Mouse (Mus musculus) heart, postnatal 0 days (tissue): ENCODE data around the gene Syngr1. TPM values are rescaled to one million over a fixed set of nuclear protein-coding genes. Genes with fewer than 3 reads are reported as not detected.
A peak's percentile ranks its signal among the peaks of the same experiment; 100 is the strongest.

ENCODE experiments used
- ATAC-seq: fragments of 200-750 bp; cut with Nextera tagmentation; 2 replicates; pipeline ENCODE4 v1.8.0; 2017; ENCODE audit warnings: low read depth, moderate number of reproducible peaks, moderate library complexity; ENCODE audit not compliant: insufficient read depth
- DNase-seq: peaks from one replicate; pipeline ENCODE4 v3.0.0-alpha.2; 2016; ENCODE audit warnings: low spot score
- H3K27ac ChIP-seq: fragments of 300-500 bp; sonication (generic); 2 replicates; pipeline ENCODE4 v1.5.1; 2014; ENCODE audit warnings: low read depth, mild to moderate bottlenecking
- H3K27me3 ChIP-seq: fragments of 300-500 bp; sonication (generic); 2 replicates; pipeline ENCODE4 v1.6.1; 2014; ENCODE audit warnings: low read length, mixed read lengths; ENCODE audit not compliant: control insufficient read depth, insufficient read depth
- H3K36me3 ChIP-seq: fragments of 300-500 bp; sonication (generic); replicated peaks from 2 replicates; pipeline ENCODE4 v1.6.1; 2014; ENCODE audit warnings: low read length, mixed read lengths; ENCODE audit not compliant: control insufficient read depth, insufficient read depth
- H3K4me1 ChIP-seq: fragments of 300-500 bp; sonication (generic); 2 replicates; pipeline ENCODE4 v1.6.1; 2014; ENCODE audit warnings: antibody characterized with exemption; ENCODE audit not compliant: control insufficient read depth, insufficient read depth
- H3K4me2 ChIP-seq: fragments of 300-500 bp; sonication (generic); 2 replicates; pipeline ENCODE4 v1.6.1; 2014; ENCODE audit warnings: low read depth, mild to moderate bottlenecking, low read length, moderate library complexity
- H3K4me3 ChIP-seq: fragments of 300-500 bp; sonication (generic); 2 replicates; pipeline ENCODE4 v1.5.1; 2014; ENCODE audit warnings: low read depth, low read length
- H3K9ac ChIP-seq: fragments of 300-500 bp; sonication (generic); replicated peaks from 2 replicates; pipeline ENCODE4 v1.6.1; 2014; ENCODE audit warnings: low read depth, low read length, mixed read lengths
- H3K9me3 ChIP-seq: fragments of 300-500 bp; sonication (generic); replicated peaks from 2 replicates; pipeline ENCODE4 v1.6.1; 2016; ENCODE audit warnings: low read length; ENCODE audit not compliant: control insufficient read depth
- CTCF ChIP-seq: IDR thresholded peaks from 2 replicates; pipeline ENCODE4 v1.5.1; 2016; ENCODE audit warnings: antibody characterized with exemption, control low read depth, low read depth
- EP300 ChIP-seq: IDR thresholded peaks from 2 replicates; pipeline ENCODE4 v1.6.1; 2016; ENCODE audit warnings: antibody characterized with exemption, low read depth
- WGBS: fragments of 180-500 bp; shearing (Covaris S2); extraction: QIAGEN DNeasy Blood & Tissue Kit; methylation state at CpG from one replicate; pipeline ENCODE4 v1.1.7; 2014; 5-methylcytosine and 5-hydroxymethylcytosine counted together
- polyA plus RNA-seq: library from polyadenylated mRNA; unstranded; fragments of >200 nt; fragmentation: Nextera tagmentation; extraction: Ambion mirVana; gene quantifications from 2 replicates; pipeline ENCODE4 v1.2.1, GENCODE M21; 2015
- total RNA-seq: library from RNA; depleted of rRNA; stranded (reverse); fragments of >200 nt; gene quantifications from 2 replicates; pipeline ENCODE4 v1.2.3, GENCODE M21; 2014; ENCODE audit warnings: low replicate concordance

Gene Syngr1
- total and polyA plus RNA-seq, 2 experiments from 2014 or later: 140 to 144 TPM

DNA sequence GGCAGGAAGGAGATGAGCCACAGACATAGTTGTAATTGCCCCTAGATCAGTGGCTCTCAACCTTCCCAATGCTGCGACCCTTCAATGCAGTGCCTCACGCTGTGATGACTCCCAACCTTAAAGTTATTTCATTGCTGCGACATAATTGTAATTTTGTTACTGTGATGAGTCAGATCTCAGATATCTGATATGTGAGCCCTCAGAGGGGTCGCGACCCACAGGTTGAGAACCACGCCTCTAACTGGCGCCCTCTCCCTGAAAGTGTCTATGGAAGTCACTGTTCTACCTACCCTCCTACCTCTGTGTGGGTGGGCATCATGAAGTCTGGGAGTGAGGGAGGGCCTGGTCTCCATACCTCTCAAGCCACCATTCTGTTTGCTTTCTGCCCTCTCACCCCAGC lies 23.3 kb downstream of the Syngr1 start:
- H3K4me1 ChIP-seq: no peaks in the 10 kb centered on the region
- WGBS: 86% methylated on average over 7 of the region's 7 CpGs
- DNase-seq (no peak), ATAC-seq (no peak)
- no peaks in the 10 kb centered on the region for H3K27me3 ChIP-seq
- TF ChIP-seq EP300 (no peak), CTCF (no peak)
- no peaks in the 10 kb centered on the region for H3K36me3 ChIP-seq
- no peak overlapping the region for H3K4me2 ChIP-seq
- H3K9me3 ChIP-seq: no peaks in the 10 kb centered on the region
- no peak overlapping the region for H3K27ac ChIP-seq
- no peak overlapping the region for H3K9ac ChIP-seq
- H3K4me3 ChIP-seq: no peak overlapping the region

DNA sequence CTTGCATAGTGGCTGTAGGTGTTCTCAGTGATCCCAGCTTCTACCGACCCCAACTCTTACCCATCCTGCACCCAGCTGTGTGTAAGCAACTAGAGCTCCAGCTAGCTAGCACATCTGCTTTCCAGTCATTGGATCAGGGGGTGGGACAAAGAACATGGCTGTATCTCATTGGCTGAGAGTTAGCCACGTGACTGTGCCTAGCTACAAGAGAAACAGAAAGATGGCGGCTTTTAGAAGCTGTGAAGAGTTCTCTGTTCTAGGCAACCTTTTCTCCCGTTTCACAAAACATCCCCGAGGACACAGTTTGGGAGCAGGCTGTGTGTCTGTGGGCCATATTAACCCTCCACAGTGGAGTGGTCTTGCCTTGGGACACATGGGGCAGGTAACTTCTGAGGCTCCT lies 24.1 kb downstream of the Syngr1 start:
- H3K27ac ChIP-seq: no peak overlapping the region
- H3K4me1 ChIP-seq: no peaks in the 10 kb centered on the region
- H3K9me3 ChIP-seq: no peaks in the 10 kb centered on the region
- WGBS: 61% methylated on average over 5 of the region's 5 CpGs
- H3K36me3 ChIP-seq: no peaks in the 10 kb centered on the region
- no peak overlapping the region for H3K4me3 ChIP-seq
- no peak for TF ChIP-seq EP300
- TF ChIP-seq CTCF: no peak
- no peak overlapping the region for H3K9ac ChIP-seq
- no peak for DNase-seq
- no peak for ATAC-seq
- H3K27me3 ChIP-seq: no peaks in the 10 kb centered on the region
- no peak overlapping the region for H3K4me2 ChIP-seq

DNA sequence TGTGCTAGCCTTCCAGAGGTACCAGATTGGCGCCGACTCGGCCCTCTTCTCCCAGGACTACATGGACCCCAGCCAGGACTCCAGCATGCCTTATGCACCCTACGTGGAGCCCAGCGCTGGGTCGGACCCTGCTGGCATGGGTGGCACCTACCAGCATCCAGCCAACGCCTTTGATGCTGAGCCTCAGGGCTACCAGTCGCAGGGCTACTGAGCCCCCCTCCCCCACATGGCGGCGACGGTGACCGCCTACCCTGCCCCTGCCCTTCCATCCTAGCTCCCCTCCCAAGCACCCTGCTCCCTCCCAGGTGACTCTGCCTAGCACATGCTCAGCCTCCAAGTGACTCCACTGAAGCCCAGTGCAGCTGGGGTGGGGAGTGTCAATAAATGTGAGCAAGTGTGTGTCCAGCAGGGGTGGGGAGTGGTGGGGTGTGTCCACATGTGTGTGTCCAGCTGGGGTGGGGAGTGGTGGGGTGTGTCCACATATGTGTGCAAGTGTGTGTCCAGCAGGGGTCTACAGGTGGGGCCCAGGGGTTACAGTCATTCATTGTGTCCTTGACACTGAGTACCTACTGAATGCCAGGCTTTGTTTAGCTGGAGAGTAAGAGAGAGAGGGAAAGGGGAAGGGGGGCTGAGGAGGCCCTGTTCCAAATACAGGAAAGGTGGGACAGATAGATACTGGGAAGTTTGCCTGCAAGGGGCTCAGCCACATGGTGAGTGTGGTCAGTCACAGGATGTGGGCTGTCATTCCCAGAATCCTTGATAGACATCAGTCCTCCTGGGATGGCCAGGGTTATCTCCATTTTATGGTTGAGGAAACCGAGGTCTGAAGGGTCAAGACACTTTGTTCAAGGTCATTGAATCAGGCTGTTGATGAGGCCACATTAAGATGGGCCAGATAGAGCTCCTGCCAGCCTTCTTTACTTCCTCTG lies 25.0 kb downstream of the Syngr1 start:
- no peak for TF ChIP-seq CTCF
- no peak for TF ChIP-seq EP300
- H3K4me1 ChIP-seq: no peaks in the 10 kb centered on the region
- no peak overlapping the region for H3K9ac ChIP-seq
- no peak overlapping the region for H3K27ac ChIP-seq
- H3K27me3 ChIP-seq: no peaks in the 10 kb centered on the region
- ATAC-seq (no peak), DNase-seq (no peak)
- H3K36me3 ChIP-seq: no peaks in the 10 kb centered on the region
- H3K9me3 ChIP-seq: no peaks in the 10 kb centered on the region
- 69% methylated on average over 13 of the region's 13 CpGs for WGBS
- H3K4me2 ChIP-seq: no peak overlapping the region
- H3K4me3 ChIP-seq: no peak overlapping the region

DNA sequence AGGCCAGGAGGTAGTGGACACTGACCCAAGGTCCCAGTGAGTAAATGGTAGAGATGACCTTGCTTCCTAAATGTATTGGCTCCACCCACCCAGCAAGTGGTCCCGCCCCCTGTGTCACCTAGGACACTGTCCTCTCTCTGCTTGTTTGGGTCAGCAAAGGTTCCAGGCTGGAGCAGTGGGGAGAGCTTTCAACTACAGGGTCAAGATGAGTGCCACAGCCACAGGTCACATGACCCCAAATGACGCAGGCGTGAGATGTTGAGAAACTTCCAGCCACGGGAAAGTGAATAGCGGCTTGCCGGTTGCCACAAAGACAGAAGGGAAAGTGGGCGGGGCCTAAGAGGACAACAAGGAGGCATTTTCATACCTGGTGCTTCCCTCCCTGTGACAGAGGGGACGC lies 26.0 kb downstream of the Syngr1 start:
- no peak overlapping the region for H3K27ac ChIP-seq
- no peaks in the 10 kb centered on the region for H3K9me3 ChIP-seq
- no peaks in the 10 kb centered on the region for H3K4me1 ChIP-seq
- no peak for DNase-seq
- no peak overlapping the region for H3K4me3 ChIP-seq
- WGBS: 55% methylated on average over 8 of the region's 8 CpGs
- H3K4me2 ChIP-seq: no peak overlapping the region
- H3K36me3 ChIP-seq: no peaks in the 10 kb centered on the region
- TF ChIP-seq CTCF (no peak), EP300 (no peak)
- H3K27me3 ChIP-seq: no peaks in the 10 kb centered on the region
- H3K9ac ChIP-seq: no peak overlapping the region
- ATAC-seq: peak; percentile 25; the same call in 1 of the 2 replicates

DNA sequence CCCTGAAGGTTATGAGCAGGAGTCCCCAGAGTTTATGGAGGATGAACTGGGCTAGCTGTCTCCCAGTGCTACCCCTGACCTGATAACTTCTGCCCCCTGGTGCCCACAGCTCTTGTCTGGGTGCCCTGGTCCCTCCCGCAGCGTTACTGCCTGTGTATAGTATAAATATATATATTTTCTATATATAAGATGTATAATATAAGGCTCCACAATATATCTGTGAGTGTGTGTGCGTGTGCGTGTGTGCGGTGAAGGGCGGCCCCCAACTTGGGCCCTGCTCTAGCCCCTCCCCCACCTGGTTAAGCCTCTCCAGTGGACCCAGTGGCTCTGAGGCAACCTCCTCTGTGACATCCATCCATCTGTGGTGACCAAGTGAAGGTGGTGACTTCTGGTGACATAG lies 27.9 kb downstream of the Syngr1 start:
- Histone ChIP-seq H3K27ac (no peak overlapping the region), H3K27me3 (no peaks in the 10 kb centered on the region), H3K36me3 (no peaks in the 10 kb centered on the region), H3K9ac (no peak overlapping the region), H3K4me2 (no peak overlapping the region), H3K9me3 (no peaks in the 10 kb centered on the region), H3K4me1 (no peaks in the 10 kb centered on the region), H3K4me3 (no peak overlapping the region)
- WGBS: 88% methylated on average over 6 of the region's 6 CpGs
- no peak for DNase-seq
- no peak for ATAC-seq
- TF ChIP-seq EP300 (no peak), CTCF (no peak)
